In the genomic region with DNA sequence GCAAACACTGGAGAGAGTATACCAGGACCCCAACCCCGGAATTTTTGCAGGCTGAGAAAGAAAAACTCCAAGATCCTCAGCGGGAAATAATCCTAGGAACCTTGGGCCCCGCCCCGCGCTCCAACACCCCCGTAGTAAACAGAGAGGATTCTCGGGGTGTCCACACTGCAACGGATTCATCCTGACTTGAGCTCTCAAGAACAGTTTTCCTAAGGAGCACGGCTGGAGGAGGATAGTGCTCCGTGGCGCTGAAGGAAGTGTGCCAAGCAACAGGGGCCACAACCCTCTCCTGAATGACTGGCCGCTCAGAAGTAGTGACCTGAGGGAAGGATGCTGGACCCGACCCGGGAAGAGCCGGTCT, we compare ENCODE assay signal across 8 mouse cellular contexts. TPM values are rescaled to one million over a fixed set of nuclear protein-coding genes. Genes with fewer than 3 reads are reported as not detected.
DNase-seq lines count a peak whose midpoint lies in the region; ATAC-seq and TF ChIP-seq lines count a peak whose summit lies in the region.

No protein-coding gene starts in this region.

- H3K27me3 ChIP-seq in intestine, postnatal 0 days (replicated peaks; ENCODE audit: control insufficient read depth, insufficient read depth, low read length) = no peaks in the 10 kb centered on the region
- H3K27me3 ChIP-seq in neural tube, embryonic 15.5 days (replicated peaks) = no peaks in the 10 kb centered on the region

- 0 out of 2 replicates have a peak, but pooled peaks cover 2% of the 10 kb centered on the region for H3K4me1 ChIP-seq in intestine, postnatal 0 days (replicated peaks; ENCODE audit: control insufficient read depth, insufficient read depth, low read length)
- H3K4me1 ChIP-seq in neural tube, embryonic 15.5 days = peaks cover 16% of the 10 kb centered on the region

- DNase-seq in cerebellum, adult 9-10 months = peak; percentile 73
- DNase-seq in cerebellum, adult 9-11 months = no peak
- DNase-seq in right cerebral cortex, postnatal 36 days (ENCODE audit: low spot score in 2 of 2) = peak; percentile 13 to 35
- DNase-seq in right cerebral cortex, postnatal 4 days = no peak
- DNase-seq in Muller cell, postnatal 12 days (ENCODE audit: inconsistent ontology term) = no peak
- no peak for DNase-seq in ovary, postnatal 14 days (ENCODE audit: low spot score)

- ATAC-seq in intestine, postnatal 0 days = no peak
- peak; percentile 0; the same call in 1 of the 2 replicates for ATAC-seq in neural tube, embryonic 15.5 days (ENCODE audit: low FRiP score)

- peak overlapping the region; percentile 91 for H3K4me2 ChIP-seq in intestine, postnatal 0 days (replicated peaks; ENCODE audit: low read depth)
- H3K4me2 ChIP-seq in neural tube, embryonic 15.5 days = peak overlapping the region; percentile 71

- 1% methylated on average over 13 of the region's 15 CpGs for WGBS in intestine, postnatal 0 days
- 0% methylated on average over 15 of the region's 15 CpGs for WGBS in neural tube, embryonic 15.5 days

- peak overlapping the region; percentile 89 for H3K27ac ChIP-seq in intestine, postnatal 0 days (ENCODE audit: low read depth, low read length)
- peak overlapping the region; percentile 97 for H3K27ac ChIP-seq in neural tube, embryonic 15.5 days (replicated peaks)

- peak overlapping the region; percentile 75 for H3K9ac ChIP-seq in intestine, postnatal 0 days (ENCODE audit: low read depth, low read length)
- H3K9ac ChIP-seq in neural tube, embryonic 15.5 days (replicated peaks) = peak overlapping the region; percentile 82

- no peak for TF ChIP-seq CTCF in intestine, postnatal 0 days (IDR thresholded peaks at IDR 0.05; ENCODE audit: low read depth)

- peaks cover 7% of the 10 kb centered on the region; the same call in 1 of the 2 replicates for H3K36me3 ChIP-seq in intestine, postnatal 0 days (ENCODE audit: control insufficient read depth, insufficient read depth)
- peaks cover 15% of the 10 kb centered on the region; the same call in 1 of the 2 replicates for H3K36me3 ChIP-seq in neural tube, embryonic 15.5 days

- peak overlapping the region; percentile 86 for H3K4me3 ChIP-seq in intestine, postnatal 0 days (ENCODE audit: low read depth, low read length)
- H3K4me3 ChIP-seq in neural tube, embryonic 15.5 days (replicated peaks) = peak overlapping the region; percentile 79

- no peaks in the 10 kb centered on the region for H3K9me3 ChIP-seq in intestine, postnatal 0 days (ENCODE audit: control insufficient read depth)
- no peaks in the 10 kb centered on the region for H3K9me3 ChIP-seq in neural tube, embryonic 15.5 days (replicated peaks)

RNA-seq across cellular contexts. Expression of a gene that starts 0.5 kb away (rescaled TPM):
- 4.9 and 5.2 TPM in 2 replicates for polyA plus RNA-seq in intestine, postnatal 0 days (2015; fragmentation: Nextera tagmentation; extraction: Ambion mirVana)
- polyA plus RNA-seq in neural tube, embryonic 15.5 days (2015; fragmentation: Nextera tagmentation; extraction: Ambion mirVana) = 11.9 and 12.0 TPM in 2 replicates

RNA-seq across cellular contexts. Expression of a gene that starts 25.6 kb away (rescaled TPM):
- polyA plus RNA-seq in intestine, postnatal 0 days (2015; fragmentation: Nextera tagmentation; extraction: Ambion mirVana) = not detected in 2 replicates
- polyA plus RNA-seq in neural tube, embryonic 15.5 days (2015; fragmentation: Nextera tagmentation; extraction: Ambion mirVana) = not detected in 2 replicates

Comparison
In these comparisons a context has a peak if more than half of its experiments do, and no peak if none do; other contexts are left out.
1. DNase-seq: peak in cerebellum, adult 9-10 months (single experiment) and right cerebral cortex, postnatal 36 days (2 of 2); none in cerebellum, adult 9-11 months (single experiment), right cerebral cortex, postnatal 4 days (single experiment), Muller cell, postnatal 12 days (single experiment) and ovary, postnatal 14 days (single experiment).